Mouse (Mus musculus) E14TG2a.4 (cell line): ENCODE measurements around the gene Spg7.

Source experiments
- H3K27me3 ChIP-seq: 2 replicates; pipeline ENCODE4 v1.6.1; 2014; ENCODE audit warnings: low read length, control low read depth; ENCODE audit not compliant: insufficient read depth
- H3K36me3 ChIP-seq: 2 replicates; pipeline ENCODE4 v1.6.1; 2014; ENCODE audit warnings: low read length, control low read depth; ENCODE audit not compliant: insufficient read depth
- H3K4me1 ChIP-seq: replicated peaks from 2 replicates; pipeline ENCODE4 v1.6.1; 2014; ENCODE audit warnings: low read depth, low read length, control low read depth
- H3K4me3 ChIP-seq: replicated peaks from 2 replicates; pipeline ENCODE4 v1.5.1; 2014; ENCODE audit warnings: mild to moderate bottlenecking, low read length
- H3K9me3 ChIP-seq: 2 replicates; pipeline ENCODE4 v1.6.1; 2014; ENCODE audit warnings: low read length, control low read depth
- CTCF ChIP-seq: conservative IDR thresholded peaks from 2 replicates; pipeline ENCODE4 v1.5.1; 2014; ENCODE audit warnings: low read length
- NANOG ChIP-seq: IDR thresholded peaks from 2 replicates; pipeline ENCODE4 v1.6.1; 2014; ENCODE audit warnings: borderline replicate concordance, low read length, mixed read lengths
- POU5F1 ChIP-seq: IDR thresholded peaks from 2 replicates; pipeline ENCODE4 v1.6.1; 2014; ENCODE audit warnings: low read length, borderline replicate concordance

The Spg7 gene

DNA sequence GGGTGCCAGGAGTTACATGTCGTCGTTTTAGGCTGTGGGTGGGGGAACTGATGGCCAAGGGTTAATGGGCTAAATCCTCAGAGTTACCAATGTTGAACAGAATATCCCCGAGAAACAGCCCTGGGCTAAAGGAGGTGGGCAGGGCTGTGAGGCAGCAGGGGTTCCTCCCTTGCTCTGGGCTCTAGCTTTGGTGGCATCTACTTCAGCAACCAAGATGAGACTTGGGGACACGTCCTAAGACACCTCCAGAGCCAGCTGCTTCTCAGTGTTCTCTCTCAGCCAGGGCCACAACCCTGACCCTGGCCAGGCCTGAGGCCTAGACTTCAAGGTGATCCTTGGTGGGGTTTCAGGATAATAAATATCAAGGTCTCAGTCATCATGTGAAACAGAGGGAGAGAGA, 76.0 kb downstream of the Spg7 start:
- H3K4me3 ChIP-seq = no peak overlapping the region
- TF ChIP-seq CTCF (no peak), NANOG (no peak), POU5F1 (no peak)

DNA sequence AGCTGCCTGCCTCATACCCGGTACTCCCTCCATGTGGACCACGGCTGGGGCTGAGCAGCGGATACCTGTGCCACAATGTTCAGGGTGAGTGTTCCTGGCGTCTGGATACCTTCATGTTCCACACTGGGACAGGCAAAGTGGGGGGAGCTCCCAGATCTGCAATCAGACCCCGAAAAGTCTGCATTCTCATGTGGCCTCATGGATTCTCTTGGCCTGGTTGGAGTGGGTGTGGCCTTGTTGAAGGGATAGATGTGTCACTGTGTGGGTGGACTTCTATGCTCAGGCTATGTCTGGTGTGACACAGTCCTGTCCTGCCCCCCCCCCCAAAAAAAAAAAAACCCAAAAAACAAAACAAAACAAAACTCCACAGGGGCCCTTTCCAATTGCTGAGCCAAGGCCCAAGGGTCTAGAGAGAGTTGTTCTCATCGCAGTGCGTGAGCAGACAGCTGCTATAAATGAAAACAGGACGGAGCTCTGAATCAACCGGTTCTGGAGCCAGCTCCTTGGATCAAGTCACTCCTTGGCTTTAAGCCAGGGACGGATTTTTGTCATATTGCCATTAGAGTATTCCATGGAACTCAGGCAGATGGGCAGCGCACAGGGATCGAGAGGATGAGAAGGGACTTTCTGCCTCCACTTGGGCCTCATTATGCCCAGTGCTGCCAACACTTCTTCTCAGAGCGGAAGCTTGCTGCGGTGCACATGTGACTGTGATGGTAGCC, 79.2 kb downstream of the Spg7 start:
- H3K27me3 ChIP-seq = no peaks in the 10 kb centered on the region
- TF ChIP-seq CTCF = no peak
- no peak for TF ChIP-seq NANOG
- no peak for TF ChIP-seq POU5F1
- no peaks in the 10 kb centered on the region for H3K4me1 ChIP-seq
- peaks cover 69% of the 10 kb centered on the region for H3K9me3 ChIP-seq
- no peak overlapping the region for H3K4me3 ChIP-seq
- no peaks in the 10 kb centered on the region for H3K36me3 ChIP-seq

More for the DNA sequence above, 76.0 kb downstream of the Spg7 start:
- no peaks in the 10 kb centered on the region for H3K4me1 ChIP-seq
- H3K27me3 ChIP-seq = no peaks in the 10 kb centered on the region
- no peaks in the 10 kb centered on the region for H3K36me3 ChIP-seq
- peaks cover 75% of the 10 kb centered on the region for H3K9me3 ChIP-seq

DNA sequence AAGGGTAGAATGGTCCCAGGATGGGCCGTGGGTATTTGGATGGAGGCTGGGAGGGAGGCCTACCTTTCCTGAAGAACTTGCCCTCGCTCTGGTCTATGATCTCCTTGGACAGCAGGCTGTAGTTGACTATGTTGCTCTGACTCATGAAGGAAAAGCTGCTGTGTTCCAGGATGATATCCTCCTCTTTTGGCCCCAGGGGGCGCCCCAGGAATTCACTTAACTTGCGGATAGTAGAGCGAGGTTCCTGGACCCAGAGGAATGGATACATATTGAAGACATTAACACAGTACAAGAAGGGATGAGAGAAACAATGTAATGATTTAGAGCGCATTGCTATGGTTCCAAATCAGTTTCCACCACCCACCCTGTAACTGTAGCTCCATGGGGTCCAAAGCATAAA, 82.5 kb downstream of the Spg7 start:
- peaks cover 11% of the 10 kb centered on the region for H3K4me1 ChIP-seq
- H3K27me3 ChIP-seq = no peaks in the 10 kb centered on the region
- no peak overlapping the region for H3K4me3 ChIP-seq
- H3K9me3 ChIP-seq = peaks cover 35% of the 10 kb centered on the region
- no peaks in the 10 kb centered on the region for H3K36me3 ChIP-seq
- TF ChIP-seq NANOG = no peak

DNA sequence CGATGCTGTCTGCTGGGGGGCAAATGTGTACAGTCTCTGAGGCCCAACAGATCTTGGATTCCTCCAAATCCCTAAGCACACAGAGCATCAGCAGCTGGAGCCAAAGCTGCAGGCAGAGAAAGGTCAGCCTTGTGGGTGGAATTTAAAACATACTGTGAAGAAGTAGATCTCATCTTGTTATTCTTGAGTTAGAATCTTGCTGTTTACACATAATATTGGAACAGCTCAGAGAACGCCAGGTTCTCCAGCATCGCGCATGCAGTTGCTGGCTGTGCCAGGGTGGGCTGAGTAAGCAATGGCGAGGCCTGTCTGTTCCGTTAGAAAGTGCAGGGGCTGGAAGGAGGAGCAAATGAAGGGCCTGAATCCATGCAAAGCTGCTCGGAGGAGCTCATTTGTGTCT, 83.6 kb downstream of the Spg7 start:
- peaks cover 11% of the 10 kb centered on the region for H3K4me1 ChIP-seq
- TF ChIP-seq NANOG = no peak
- no peak for TF ChIP-seq CTCF
- TF ChIP-seq POU5F1 = no peak
- no peaks in the 10 kb centered on the region for H3K36me3 ChIP-seq
- no peaks in the 10 kb centered on the region for H3K27me3 ChIP-seq
- peaks cover 24% of the 10 kb centered on the region for H3K9me3 ChIP-seq
- H3K4me3 ChIP-seq = no peak overlapping the region
